Mouse (Mus musculus) heart, postnatal 25 days (tissue): ENCODE measurements at regions not wholly inside any gene's neighbourhood (a gene's known extent, or its start where the extent isn't known, plus 50 kb on each side); places are given as distances from the start of the nearest gene placed in this dataset.
A peak's percentile ranks its signal among the peaks of the same experiment; 100 is the strongest.

Source experiments
- DNase-seq: peaks from one replicate; pipeline ENCODE4 v3.0.0; 2022; ENCODE audit warnings: low spot score
- intact Hi-C: fragments of 180-260 bp; cut with DNase I; formaldehyde crosslinking; loops from one replicate; pipeline ENCODE4 v1.15.1; 2025

GRCm38 (mm10) chr19:36227418-36228160 is 107.7 kb upstream of the Ankrd1 start:
- intact Hi-C loops, result no loop called here
- DNase-seq, result no peak

- DNase-seq, result no peak
- intact Hi-C loops, result no loop called here
These were observed 109.4 kb upstream of the Ankrd1 start for GRCm38 (mm10) chr19:36229315-36229714.

GRCm38 (mm10) chr19:36229941-36230340 is 110.0 kb upstream of the Ankrd1 start:
- intact Hi-C loops, result no loop called here
- no peak for DNase-seq

- intact Hi-C loops, result no loop called here
These were observed 113.0 kb upstream of the Pcgf5 start for GRCm38 (mm10) chr19:36235131-36235530.

GRCm38 (mm10) chr19:36236576-36237345 is 111.3 kb upstream of the Pcgf5 start:
- intact Hi-C loops, result no loop called here
- DNase-seq, result no peak

More at GRCm38 (mm10) chr19:36235131-36235530, 113.0 kb upstream of the Pcgf5 start:
- no peak for DNase-seq

GRCm38 (mm10) chr19:36237751-36238150 is 110.4 kb upstream of the Pcgf5 start:
- intact Hi-C loops, result no loop called here
- no peak for DNase-seq

- no peak for DNase-seq
- intact Hi-C loops, result no loop called here
These were observed 109.6 kb upstream of the Pcgf5 start for GRCm38 (mm10) chr19:36238536-36238935.

- DNase-seq, result no peak
- intact Hi-C loops, result no loop called here
These were observed 105.7 kb upstream of the Pcgf5 start for GRCm38 (mm10) chr19:36242396-36242795.

GRCm38 (mm10) chr19:36242946-36243345 is 105.2 kb upstream of the Pcgf5 start:
- intact Hi-C loops, result no loop called here
- DNase-seq, result no peak

GRCm38 (mm10) chr19:36252522-36252921 is 95.6 kb upstream of the Pcgf5 start:
- no peak for DNase-seq
- intact Hi-C loops, result no loop called here

- peak; percentile 42 for DNase-seq
- intact Hi-C loops, result no loop called here
These were observed 90.2 kb upstream of the Pcgf5 start for GRCm38 (mm10) chr19:36257748-36258538.

- intact Hi-C loops, result loop anchor here (2.0 to 10.0 kb wide), 4 partner anchors 80 to 173 kb away; partner anchors contain the start of gene Ankrd1
These were observed 86.3 kb upstream of the Pcgf5 start for GRCm38 (mm10) chr19:36261819-36262218.

GRCm38 (mm10) chr19:36263923-36264322 is 84.2 kb upstream of the Pcgf5 start:
- intact Hi-C loops, result loop anchor here (5.0 to 10.0 kb wide), 3 partner anchors 82 to 171 kb away; partner anchors contain the start of gene Ankrd1
- DNase-seq, result no peak

More at GRCm38 (mm10) chr19:36261819-36262218, 86.3 kb upstream of the Pcgf5 start:
- no peak for DNase-seq

GRCm38 (mm10) chr19:36264397-36264796 is 83.7 kb upstream of the Pcgf5 start:
- intact Hi-C loops, result loop anchor here (5.0 to 10.0 kb wide), 3 partner anchors 82 to 170 kb away; partner anchors contain the start of gene Ankrd1
- DNase-seq, result peak; percentile 1

- no peak for DNase-seq
- intact Hi-C loops, result loop anchor here (5.0 to 10.0 kb wide), 2 partner anchors 82 to 170 kb away; partner anchors contain the start of gene Pcgf5
These were observed 82.8 kb upstream of the Pcgf5 start for GRCm38 (mm10) chr19:36265276-36265675.

GRCm38 (mm10) chr19:36266346-36266745 is 81.8 kb upstream of the Pcgf5 start:
- no peak for DNase-seq
- intact Hi-C loops, result loop anchor here (5.0 to 10.0 kb wide), 2 partner anchors 81 to 168 kb away; partner anchors contain the start of gene Pcgf5

GRCm38 (mm10) chr19:36273466-36273865 is 74.6 kb upstream of the Pcgf5 start:
- intact Hi-C loops, result no loop called here

GRCm38 (mm10) chr19:36285465-36285864 is 62.6 kb upstream of the Pcgf5 start:
- no peak for DNase-seq
- intact Hi-C loops, result no loop called here

More at GRCm38 (mm10) chr19:36273466-36273865, 74.6 kb upstream of the Pcgf5 start:
- no peak for DNase-seq

GRCm38 (mm10) chr19:36290778-36291177 is 57.3 kb upstream of the Pcgf5 start:
- intact Hi-C loops, result no loop called here
- DNase-seq, result no peak
